Mouse (Mus musculus) heart, postnatal 4 days (tissue): Measurements from ENCODE around the gene Klk1. TPM values are rescaled to one million over a fixed set of nuclear protein-coding genes. Genes with fewer than 3 reads are reported as not detected.
A peak's percentile ranks its signal among the peaks of the same experiment; 100 is the strongest.
"Not testable (repeated sequence)": the region's sequence is repeated elsewhere in the genome, so short reads cannot be mapped to it uniquely, and the experiment has no call there.

Experiments used
- DNase-seq: peaks from one replicate; pipeline ENCODE4 v3.0.0; 2021
- total RNA-seq, 2 experiments: library from RNA; stranded (reverse); gene quantifications; 2 replicates each; pipeline ENCODE4 v1.2.3; 2021

The Klk1 gene
- not detected for total RNA-seq

DNA sequence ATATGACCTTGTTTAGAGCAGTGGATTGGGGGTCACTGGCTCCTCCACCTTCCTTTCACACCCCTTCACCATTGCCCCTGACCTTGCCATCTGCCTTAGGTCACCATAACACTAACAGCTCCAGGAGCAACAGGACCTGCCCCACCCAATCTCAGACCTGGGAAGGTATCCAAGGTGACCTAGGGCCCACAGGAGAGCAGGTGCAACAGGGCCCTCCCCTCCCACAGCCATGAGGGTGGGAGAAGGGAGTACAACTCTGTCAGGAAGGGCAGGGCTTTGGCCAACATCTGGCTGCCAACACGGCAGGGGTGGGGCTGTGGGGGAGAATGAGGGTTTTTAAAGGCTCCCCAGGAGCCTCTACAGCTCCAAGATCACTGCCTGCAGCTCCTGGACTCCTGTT lies at the start of gene Klk1:
Gene Klk1 (plus strand): TSS at position 285 of the 400 bp plus-strand sequence.
- no peak for DNase-seq

DNA sequence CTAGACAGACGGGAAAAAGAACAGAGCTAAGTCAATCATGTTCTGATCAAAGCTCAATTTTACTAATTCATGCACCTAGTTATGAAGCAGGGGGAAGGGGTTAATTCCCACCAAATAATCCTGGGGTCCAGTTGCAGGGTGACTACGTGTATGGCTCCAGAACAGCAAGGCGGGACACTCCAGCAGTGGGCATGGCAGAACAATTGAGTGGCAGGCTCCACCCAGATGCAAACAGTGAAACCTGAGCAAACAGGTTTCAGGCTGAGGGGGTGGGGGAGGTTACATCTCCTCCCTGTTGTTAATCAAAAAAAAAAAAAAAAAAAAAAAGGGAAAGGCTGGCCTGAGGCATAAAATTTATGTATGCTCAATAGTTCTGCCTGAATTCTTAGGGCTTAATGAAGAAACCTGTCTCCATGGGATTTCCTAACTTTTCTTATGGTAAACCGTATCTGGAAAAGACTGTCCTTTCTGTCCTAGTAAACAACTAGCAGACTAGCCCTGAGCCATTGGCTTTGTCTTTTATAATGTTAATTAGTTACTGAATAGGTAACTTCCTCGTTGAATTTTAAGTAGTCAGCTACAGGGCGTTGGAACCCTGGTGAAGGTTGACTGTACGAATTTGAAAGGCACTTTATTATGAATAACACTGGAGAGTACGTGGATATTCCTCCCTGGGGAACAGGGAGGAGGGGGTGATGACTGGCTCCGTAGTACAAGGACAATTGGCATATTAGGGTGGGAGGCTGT lies 45.7 kb upstream of the Klk1 start:
- DNase-seq, result no peak

DNA sequence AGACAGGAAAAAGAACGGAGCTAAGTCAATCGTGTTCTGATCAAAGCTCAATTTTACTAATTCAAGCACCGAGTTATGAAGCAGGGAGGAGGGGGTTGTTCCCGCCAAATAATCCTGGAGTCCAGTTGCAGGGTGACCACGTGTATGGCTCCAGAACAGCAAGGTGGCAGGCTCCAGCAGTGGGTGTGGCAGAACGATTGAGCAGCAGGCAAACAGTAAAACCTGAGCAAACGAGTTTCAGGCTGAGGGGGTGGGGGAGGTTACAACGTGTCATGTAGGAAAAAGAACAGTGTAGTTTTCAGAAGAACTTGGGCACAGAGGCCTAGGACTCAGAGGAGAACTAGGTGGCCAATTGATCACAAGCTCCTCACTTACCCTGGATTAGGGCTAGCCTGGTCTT lies 38.6 kb upstream of the Klk1 start:
- DNase-seq, result not testable (repeated sequence)

DNA sequence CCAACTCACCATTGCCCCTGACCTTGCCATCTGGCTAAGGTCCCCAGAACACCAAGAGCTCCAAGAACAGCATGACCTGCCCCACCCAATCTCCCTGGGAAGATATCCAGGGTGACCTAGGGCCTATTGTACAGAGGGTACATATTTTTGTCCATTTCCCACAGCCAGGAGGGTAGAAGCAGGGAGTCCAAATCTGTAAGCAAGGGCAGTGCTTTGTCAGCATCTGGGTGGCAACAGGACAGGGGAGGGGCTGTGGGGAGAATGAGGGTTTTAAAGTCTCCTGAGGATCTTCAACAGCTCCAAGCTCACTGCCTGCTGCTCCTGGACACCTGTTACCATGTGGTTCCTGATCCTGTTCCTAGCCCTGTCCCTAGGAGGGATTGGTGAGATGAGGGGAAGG lies 37.2 kb upstream of the Klk1 start, which contains the start of gene Klk1b24:
Gene Klk1b24 (plus strand): TSS at position 301 of the 400 bp plus-strand sequence.
- not testable (repeated sequence) for DNase-seq

DNA sequence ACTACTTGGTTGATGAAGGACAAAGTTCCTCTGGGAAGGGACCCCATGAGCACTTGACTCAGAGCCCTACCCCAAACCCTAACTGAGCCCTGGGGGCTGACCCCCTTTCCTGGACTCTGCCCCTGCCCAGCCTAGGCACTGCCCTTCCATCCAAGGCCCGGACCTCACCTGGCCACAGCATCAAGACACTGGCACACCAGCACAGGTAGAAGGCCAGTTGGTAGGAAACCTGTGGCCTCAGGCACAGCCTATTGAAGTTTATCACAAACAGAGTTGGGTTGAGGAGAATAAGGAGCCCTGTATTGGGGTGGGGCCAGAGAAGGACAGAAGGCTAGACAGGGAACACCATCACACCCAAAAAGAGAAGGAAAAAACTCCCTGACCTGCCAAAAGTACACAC lies 31.7 kb upstream of the Klk1 start:
- not testable (repeated sequence) for DNase-seq

DNA sequence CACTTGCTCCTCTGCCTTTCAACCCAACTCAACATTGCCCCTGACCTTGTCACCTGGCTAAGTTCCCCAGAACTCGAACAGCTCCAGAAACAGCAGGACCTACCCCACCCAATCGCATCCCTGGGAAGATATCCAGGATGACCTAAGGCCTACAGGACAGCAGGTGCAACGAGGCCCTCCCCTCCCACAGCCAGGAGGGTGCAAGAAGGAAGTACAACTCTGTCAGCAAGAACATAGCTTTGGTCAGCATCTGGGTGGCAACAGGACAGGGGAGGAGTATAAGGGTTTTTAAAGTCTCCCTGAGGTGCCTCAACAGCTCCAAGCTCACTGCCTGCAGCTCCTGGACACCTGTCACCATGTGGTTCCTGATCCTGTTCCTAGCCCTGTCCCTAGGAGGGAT lies 27.3 kb upstream of the Klk1 start, which contains the start of gene Klk1b3:
Gene Klk1b3 (plus strand): TSS at position 301 of the 400 bp plus-strand sequence.
- DNase-seq, result no peak

DNA sequence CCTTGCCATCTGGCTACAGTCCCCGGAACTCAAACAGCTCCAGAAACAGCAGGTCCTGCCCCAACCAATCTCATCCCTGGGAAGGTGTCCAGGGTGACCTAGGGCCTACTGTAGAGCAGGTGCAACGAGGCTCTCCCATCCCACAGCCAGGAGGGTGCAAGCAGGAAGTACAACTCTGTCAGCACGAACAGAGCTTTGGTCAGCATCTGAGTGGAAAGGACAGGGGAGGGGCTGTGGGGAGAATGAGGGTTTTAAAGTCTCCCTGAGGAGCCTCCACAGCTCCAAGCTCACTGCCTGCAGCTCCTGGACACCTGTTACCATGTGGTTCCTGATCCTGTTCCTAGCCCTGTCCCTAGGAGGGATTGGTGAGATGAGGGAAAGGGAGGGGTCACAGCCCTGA lies 18.0 kb upstream of the Klk1 start, which contains the start of gene Klk1b4:
Gene Klk1b4 (plus strand): TSS at position 301 of the 400 bp plus-strand sequence.
- DNase-seq, result not testable (repeated sequence)

DNA sequence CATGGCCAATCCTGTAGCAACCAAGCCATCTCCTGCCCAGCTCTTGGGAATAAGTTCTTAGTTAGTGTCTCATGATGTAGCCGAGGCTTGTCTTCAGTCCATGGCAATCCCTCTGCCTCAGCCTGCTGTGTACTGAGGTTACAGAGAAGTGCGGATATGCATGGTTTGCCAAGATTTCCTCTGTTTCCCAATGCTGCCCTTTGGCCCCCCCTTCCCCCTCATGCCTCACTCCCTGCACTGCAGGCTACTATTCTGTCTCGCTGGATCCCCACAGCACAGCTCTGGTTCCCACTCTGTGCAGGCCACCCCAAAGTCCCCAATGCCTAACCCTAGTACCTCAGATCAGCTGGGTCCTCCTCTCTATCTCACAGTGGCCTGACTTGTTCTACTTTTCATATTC lies 16.9 kb upstream of the Klk1 start:
- DNase-seq, result no peak

DNA sequence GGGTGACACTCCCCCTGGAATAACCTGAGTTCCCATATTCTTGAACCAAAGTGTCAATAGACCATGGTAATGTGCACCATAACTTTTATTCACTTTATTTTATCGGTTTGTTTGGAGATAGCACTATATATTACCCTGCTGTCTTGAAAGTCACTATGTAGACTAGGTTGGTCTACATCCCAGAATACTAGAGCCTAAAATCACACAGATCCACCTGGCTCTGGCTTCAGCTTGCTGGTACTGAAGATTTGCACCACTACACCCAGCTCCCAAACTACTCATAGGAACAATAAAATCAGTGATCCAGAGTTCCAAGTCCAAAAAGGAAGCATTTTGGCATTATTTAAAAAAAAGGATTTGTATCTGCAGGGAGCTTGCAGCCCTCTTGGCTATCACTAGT lies 9.5 kb upstream of the Klk1 start, which contains the start of gene Klk1b5:
Gene Klk1b5 (plus strand): TSS at position 301 of the 400 bp plus-strand sequence.
- DNase-seq, result no peak

DNA sequence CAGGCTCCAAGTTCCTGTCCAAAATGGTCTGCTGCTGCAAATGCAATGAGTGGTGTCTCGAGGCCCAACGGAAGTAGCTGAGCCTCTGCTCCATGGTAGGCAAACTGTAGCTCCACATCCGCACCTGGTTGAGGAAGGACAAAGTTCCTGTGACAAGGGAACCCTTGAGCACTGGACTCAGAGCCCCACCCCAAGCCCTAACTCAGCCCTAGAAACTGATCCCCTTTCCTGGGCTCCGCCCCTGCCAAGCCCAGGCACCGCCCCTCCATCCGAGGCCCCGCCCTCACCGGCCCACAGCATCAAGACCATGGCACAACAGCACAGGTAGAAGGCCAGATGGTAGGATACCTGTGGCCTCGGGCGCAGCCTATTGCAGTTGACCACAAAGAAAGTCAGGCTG lies 3.6 kb upstream of the Klk1 start:
- not testable (repeated sequence) for DNase-seq

DNA sequence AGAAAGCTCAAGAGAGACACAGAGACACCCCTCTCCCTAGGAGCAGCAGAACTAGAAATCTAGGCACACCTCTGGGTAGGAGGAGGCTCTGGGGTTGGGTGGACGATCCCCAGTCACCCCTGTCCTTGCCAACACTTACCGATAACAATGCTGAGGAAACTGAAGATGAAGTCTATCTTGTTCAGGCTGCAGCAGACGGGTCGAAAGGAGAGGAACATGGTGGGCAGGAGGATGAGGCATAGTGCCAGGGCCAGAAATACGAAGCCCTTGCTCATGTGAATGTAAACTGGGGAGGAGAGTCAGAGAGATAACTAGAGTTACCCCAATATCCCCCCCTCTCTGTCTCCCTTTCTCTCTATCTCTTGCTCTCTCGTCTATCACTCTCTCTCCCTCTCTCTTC lies 2.8 kb upstream of the Klk1 start:
- DNase-seq, result not testable (repeated sequence)

DNA sequence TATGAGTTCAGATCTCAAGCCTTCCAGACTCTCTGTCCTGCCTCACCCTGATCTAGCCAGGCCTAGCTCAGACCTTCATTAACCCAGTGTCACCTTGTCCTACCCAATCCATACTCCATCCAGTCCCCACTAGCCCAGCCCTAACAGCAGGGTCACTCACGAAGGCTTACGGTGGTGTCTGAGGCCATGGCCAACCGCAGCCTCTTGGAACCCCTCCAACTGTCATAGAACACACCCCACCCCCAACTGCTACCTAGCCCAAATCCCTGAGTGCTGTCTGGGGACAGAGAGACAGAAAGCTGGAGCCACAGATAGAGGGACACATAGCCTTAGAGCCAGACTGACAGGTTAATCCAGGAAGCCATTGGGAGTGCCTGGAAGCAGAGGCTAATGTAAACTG lies 10.7 kb downstream of the Klk1 start, which contains the start of gene Gm36864:
Gene Gm36864 (plus strand): TSS at position 269 of the 400 bp plus-strand sequence.
- DNase-seq, result no peak

DNA sequence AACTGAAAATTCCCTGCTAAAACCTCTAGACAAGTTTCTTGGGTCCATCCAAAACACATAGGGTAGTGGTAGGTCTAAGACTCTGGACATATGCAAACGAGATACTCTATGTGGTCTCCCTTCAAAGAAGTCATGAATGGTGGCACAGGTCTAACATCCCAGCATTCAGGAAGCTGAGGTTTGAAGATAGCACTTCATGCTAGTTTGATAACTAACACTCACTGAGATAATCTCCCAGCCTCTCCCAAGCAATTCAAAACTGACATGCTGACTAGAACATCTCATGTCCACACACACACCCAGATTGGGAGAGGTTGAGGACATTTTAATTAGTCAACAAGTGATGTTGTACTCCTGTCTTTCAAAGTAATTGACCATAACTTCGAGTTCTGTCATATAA lies 14.8 kb downstream of the Klk1 start:
- DNase-seq, result no peak

DNA sequence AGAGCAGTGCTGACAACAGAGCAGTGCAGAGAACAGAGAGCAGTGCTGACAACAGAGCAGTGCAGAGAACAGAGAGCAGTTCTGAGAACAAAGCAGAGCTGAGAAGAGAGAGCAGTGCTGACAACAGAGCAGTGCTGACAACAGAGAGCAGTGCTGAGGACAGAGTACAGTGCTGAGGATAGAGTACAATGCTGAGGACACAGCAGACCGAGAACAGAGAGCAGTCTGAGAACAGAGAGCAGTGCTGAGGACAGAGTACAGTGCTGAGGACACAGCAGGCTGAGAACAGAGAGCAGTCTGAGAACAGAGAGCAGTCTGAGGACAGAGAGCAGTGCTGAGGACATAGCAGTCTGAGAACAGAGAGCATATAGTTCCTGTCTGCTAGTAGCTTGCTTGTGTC lies 15.6 kb downstream of the Klk1 start:
- DNase-seq, result no peak

DNA sequence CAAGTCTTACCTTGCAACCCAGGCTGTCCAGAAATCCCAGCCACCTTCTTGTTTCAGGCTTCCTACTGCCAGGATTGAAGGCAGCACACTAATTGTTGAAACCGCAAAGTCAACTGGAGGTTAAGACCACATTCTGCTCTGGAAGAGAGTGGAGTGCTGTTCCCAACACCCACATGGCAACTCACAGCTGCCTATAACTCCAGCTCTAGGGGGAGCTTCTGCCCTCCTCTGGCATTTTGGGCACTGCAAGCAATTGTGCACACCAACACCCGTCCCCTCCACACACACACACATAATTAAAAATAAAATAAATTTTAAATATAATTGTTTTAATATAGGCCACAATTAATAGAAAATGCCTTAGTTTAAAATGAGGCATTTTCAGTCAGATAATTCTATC lies 16.0 kb downstream of the Klk1 start:
- no peak for DNase-seq

DNA sequence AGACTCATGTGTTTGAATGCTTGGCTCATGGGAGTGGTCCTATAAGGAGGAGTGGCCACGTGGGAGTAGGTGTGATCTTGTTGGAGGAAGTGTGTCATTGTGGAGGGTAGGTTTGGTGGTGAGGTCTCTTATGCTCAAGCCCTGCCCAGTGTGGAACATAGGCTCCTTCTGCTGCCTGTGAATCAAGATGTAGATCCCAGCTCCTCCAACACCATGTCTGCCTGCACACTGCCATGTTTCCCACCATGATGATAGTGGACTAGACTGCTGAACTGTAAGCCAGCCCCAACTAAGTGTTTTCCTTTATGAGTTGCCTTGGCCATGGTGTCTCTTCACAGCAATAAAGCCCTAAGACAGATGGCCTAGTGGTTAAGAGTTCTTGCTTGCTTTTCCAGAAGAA lies 18.9 kb downstream of the Klk1 start:
- no peak for DNase-seq

DNA sequence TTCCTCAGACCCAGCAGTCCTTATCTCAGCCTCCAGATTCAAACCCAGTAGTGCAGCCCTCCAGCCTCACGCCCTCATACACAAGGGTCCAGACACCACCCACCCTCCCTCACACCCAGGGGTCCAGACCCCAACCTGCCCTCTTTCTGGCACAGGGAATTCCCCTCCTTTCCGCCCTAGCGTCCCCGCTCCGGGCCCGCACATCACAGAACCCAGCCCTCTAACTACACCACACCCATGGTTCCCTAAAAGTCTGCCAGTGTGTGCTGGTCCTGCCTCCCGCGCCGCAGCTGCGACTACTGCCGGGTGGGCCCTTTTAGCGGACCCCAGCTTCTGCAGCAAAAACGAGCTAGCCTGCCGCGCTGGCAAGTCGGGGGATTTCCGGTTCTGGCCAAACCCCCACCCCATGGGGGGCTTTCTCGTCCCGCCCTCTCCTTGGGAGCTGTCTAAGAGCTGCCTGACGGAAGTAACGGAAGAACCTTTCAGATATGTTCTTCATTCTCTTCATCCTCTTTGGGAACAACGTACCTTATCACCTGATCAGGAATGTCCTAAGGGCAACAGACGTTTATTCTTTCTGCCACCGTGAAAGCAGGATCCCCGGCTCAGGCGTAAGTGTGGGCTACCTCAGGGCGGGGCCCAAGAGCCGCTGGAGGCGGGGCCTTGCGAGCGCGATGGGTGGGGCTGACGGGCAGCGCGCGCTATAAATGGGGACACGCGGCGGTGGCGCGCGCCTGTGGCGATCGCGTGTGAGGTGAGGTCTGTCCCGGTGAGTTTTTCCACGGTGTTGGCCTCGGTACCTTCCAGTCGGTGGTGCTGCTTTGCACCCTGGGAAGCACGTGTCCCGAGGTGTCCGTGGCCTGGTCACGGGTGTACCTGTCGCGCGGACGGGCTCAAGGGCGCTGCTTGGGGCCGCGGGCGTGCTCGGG lies 21.2 kb downstream of the Klk1 start, which contains the start of the genes 1700028J19Rik and 2410002F23Rik:
Gene 1700028J19Rik (minus strand): TSS at position 641 of the 929 bp plus-strand sequence.
Gene 2410002F23Rik (plus strand): TSS at position 668 of the 929 bp plus-strand sequence.
- peak; percentile 94 for DNase-seq

DNA sequence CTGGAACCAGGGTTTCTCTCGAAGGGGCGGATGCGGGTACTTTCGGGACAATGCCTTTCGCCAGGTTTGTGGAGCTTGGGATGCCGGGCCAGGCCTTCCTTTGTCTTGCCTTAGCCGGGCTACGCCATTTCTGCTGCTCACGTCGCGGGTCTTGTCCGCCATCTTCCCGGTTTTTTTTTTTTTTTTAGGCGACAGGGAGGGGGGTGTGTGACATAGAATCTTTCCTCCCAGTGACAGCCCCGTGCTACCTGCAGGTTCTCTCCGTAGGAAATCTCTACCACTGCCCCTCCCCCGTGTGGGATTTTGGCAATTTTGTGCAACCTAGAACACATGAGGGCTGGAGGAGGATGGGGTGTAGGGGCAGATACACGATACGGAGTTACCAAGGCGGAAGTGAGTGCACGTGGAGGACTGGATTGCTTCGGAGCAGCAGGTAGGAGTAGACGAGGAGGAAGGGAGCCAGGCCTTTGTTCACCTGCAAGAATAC lies 21.9 kb downstream of the Klk1 start:
- DNase-seq, result no peak

DNA sequence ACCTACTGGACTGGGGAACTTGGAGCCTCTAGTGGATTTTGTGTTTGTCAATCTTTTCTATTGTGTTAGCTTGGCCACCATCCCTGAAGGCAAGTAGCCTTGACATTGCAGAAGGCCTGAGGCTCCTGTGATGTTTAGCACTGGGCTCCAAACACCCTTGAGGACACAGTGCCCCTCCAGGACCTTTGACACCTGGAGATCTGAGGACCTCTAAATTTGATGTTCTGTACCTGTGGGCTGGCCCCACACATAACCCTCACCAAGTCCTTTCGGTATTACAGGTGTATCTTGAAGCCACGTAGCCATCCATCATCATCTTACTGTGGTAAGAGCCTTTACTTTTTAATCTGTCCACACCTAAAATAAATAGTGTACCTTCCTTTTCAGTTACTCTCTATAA lies 22.8 kb downstream of the Klk1 start:
- no peak for DNase-seq

DNA sequence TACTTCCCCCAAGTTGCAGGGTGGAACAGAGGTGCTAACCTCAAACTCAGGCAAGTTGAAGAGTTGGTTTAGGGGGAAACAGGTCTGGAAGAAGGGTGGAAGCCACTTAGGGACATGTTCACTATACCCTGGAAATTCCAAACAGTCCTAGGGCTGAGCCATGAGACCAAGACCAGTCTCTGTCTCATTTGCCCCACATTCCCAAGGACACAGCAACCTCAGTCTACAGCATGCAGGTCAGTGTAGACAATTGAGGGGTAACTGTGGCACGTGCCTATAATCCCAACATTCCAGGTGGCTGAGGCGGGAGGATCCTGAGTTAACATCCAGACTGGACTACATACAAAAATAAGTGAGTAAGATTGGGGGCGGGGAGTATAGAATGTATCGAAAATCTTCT lies 24.1 kb downstream of the Klk1 start:
- DNase-seq, result no peak

DNA sequence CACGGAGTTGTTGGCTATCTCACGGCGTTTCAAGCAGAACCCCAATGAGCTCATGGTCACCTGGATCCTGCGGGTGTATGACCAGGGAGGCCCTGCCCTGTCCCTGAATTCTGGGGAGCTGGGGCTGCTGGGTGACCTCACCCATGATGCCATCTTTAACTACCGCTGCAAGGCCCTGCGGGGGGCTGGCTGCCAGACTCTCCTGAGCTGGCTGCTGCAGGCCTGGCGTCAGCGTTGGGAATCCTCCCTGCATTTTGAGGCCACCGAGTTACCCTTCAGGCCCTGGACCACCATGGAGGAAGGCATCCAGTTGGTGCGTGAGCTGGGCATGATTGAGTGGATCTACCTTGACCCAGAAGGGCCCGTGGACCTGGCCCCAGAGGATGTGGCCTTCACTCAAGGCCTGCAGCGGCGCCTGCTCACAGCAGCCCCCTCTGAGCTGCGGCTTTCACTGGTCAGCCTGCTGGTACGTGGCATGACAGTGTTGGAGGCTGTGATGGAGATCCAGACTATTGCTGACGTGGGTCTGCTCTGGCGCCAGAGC lies 25.6 kb downstream of the Klk1 start:
- DNase-seq, result not testable (repeated sequence)

DNA sequence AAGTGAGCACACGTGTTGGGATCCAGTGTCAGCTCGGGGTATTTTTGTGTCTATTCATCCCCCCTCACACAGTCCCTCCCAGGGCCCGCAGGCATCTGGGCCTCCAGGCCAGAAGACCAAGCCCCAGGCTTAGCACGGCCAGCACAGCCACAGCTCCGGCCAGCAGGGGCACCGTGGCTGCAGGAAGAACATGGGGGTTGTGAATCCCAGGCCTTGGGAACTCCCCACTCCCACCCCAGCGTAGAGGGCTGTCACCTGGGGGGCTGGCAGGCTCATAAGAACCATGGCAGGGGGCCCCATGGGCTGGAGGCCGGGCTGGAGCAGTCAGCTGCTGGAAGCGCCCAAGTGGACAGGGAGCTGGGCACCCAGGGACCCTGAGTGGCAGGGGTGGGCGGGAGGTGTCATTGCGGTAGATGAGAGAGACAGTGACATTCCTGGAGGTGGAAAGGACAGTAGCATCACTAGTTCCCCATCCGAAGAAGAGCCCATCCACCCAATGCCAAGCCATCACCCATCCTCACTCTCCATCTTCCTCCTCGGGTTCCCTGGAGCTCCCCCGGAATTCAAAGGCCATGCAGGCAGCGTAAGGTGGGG lies 28.0 kb downstream of the Klk1 start:
- no peak for DNase-seq
